18 mouse cellular contexts compared by ENCODE assay signal in the genomic region with DNA sequence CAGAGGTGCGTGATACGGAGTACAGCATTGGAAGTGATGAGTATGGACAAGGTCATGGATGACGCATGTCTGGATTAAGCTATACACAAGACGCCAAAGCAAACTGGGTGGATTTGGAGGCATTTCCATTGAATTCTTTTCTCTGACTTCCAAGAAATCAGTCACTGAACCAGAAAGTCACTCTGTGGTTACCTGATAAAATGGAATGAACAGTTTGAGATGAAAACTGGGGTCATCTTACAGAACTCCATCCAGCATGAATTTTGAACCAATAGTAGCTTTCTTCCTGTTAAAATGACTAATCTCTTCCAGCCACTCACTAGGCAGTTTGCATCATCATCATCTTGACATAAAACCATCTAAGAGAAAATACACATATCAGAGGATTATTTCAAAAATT.
A peak's percentile ranks its signal among the peaks of the same experiment; 100 is the strongest.
DNase-seq lines count a peak whose midpoint lies in the region; ATAC-seq lines count a peak whose summit lies in the region.
"Had no signal": no experiment of that assay in that cellular context is flagged by ENCODE, and none has a peak within 500 bp of the region (broad histone marks: within the 10 kb centered on the region; RNA-seq: fewer than 3 reads in every experiment).

No protein-coding gene starts in this region.

- DNase-seq in 3T3-L1 (ENCODE audit: low read depth, low spot score), result peak; percentile 33
- DNase-seq in Muller cell, postnatal 12 days (ENCODE audit: inconsistent ontology term), result peak; percentile 60
- peak; percentile 49 for DNase-seq in fibroblast of lung, adult 2 months (ENCODE audit: low read depth)
- DNase-seq in MN1 (ENCODE audit: low spot score), result no peak
- DNase-seq: adrenal gland, adult 8-10 months; adrenal gland, postnatal 14 days; B cell, adult 2 months; cerebellum, adult 11-12 months; cerebellum, adult 2 months; cerebellum, adult 9-10 months; cerebellum, postnatal 25 days; forebrain, postnatal 0 days had no signal

- ATAC-seq in megakaryocyte progenitor cell, adult 5-6 weeks (replicated peaks; ENCODE audit: poor library complexity), result no peak
- ATAC-seq: activated CD4-positive, CD25-positive, alpha-beta regulatory T cell, adult 4 months; CD4-positive, CD25-positive, alpha-beta regulatory T cell, adult 4 months; forebrain, embryonic 13.5 days; forebrain, embryonic 15.5 days; forebrain, postnatal 0 days; Patski had no signal
